Mouse (Mus musculus) erythroblast, embryonic 14.5 days (primary cell): Measurements from ENCODE around the gene Preb.

Experiments used
- GATA1 ChIP-seq: IDR thresholded peaks from 2 replicates; pipeline ENCODE4 v1.6.1; 2012; ENCODE audit warnings: low read length, inconsistent platforms, mixed read lengths
- TAL1 ChIP-seq: IDR thresholded peaks from 3 replicates; pipeline ENCODE4 v1.6.1; 2012; ENCODE audit warnings: low read length, inconsistent platforms, mixed read lengths

- TF ChIP-seq GATA1, result no peak
- TF ChIP-seq TAL1, result no peak
Observed at GRCm38 (mm10) chr5:30931378-30931777, 28.8 kb downstream of the Preb start.
